Mouse (Mus musculus) spleen, adult 2 months (tissue): ENCODE measurements around the gene Srms.

Source experiments
- CTCF ChIP-seq: fragments of 200-500 bp; IDR thresholded peaks from 2 replicates; pipeline ENCODE4 v1.5.1; 2011; ENCODE audit warnings: mild to moderate bottlenecking, inconsistent platforms; ENCODE audit not compliant: insufficient read depth, insufficient read length, insufficient replicate concordance; ENCODE audit errors: extremely low read depth
- POLR2A ChIP-seq: fragments of 200-500 bp; IDR thresholded peaks from 2 replicates; pipeline ENCODE4 v1.6.1; 2011; ENCODE audit warnings: low read depth, low read length, inconsistent platforms

DNA sequence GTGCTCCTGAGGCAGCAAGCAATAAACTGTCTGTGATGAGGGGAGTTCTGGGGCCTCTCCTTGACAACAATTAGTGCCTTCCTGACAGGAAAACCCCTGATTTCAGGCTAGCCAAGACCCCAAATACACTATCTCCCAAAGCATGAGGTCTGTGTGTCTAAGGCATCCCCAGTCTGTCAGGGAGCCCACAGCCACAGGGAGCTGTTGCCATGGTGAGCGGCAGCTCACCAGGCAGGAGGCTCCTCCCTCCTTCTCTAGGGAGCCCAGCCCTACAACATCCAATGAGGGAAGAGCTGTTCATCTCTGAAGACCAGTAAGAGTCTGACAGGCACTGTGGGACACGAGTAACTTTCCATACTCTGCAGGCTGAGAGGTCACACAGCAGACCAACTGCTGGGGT, 53.2 kb downstream of the Srms start:
- no peak for TF ChIP-seq POLR2A
- no peak for TF ChIP-seq CTCF
